Mouse (Mus musculus): Measurements from ENCODE around the gene Rab20. TPM values are rescaled to one million over a fixed set of nuclear protein-coding genes. Genes with fewer than 3 reads are reported as not detected.
A peak's percentile ranks its signal among the peaks of the same experiment; 100 is the strongest.

Rab20 gene
- total RNA-seq (2021) (10 to 100 TPM; 17.8 to 27.4 TPM), polyA plus RNA-seq (2012; rRNA removed) (40.9 and 46.8 TPM in 2 replicates)
- long read RNA-seq, transcript Rab20-201 (2 exons, 1,392 nt) = major isoform, 27 of 29 reads
- long read RNA-seq, partial matches to known transcripts = 0 of 29 reads
- long read RNA-seq, other reads (novel, unspliced or antisense) = 2 of 29 reads

DNA sequence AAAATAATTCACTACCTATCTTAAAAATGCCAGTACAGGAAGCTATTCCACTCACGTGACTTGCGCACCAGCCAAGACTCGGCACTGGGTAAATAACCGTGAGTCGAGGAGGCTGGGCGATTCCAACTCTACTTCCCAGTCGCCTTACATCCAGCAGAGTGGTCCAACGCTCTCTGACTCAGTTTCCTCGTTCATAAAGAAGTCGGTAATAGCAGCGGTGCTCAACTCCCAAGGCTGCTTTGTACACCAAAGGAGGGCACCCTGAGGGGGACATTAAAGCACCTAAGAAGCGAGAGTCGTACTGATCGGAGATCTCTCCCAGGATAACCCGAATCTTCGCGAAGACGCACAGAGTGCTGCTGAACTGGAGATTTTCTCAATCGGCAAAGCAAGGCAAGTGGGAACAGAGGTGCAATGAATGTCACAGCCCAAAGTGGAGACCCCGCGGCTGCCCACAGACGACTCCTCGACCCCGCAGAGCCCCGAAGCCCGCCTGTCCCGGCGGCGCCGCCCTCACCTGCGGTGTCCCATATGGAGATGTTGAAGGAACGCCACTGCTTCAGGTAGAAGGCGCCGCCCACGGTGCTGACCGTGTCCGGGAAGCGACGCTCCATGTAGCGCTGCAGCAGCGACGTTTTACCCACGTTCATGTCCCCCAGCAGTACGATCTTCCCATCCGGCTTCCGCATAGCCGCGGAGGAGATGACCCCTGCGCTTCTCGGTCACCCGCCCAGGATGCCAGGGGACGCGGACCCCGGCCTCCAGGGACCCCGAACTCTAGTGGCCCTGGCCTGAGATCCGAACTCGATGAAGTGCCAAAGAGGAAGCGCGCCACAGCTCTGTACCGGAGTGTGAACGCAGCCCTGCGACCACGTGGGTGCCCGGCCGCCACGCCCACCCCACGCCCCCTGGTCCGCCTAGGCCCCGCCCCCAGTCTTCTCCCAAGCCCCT is at the start of gene Rab20:
TSS of gene Rab20 (minus strand) at position 900 of the 951 bp plus-strand sequence.
- Histone ChIP-seq H3K4me1 (ENCODE audit: control insufficient read depth, insufficient read depth, low read length) (peaks cover 9% of the 10 kb centered on the region; the same call in 1 of the 2 replicates), H3K36me3 (ENCODE audit: control insufficient read depth, insufficient read depth, low read length) (no peaks in the 10 kb centered on the region), H3K4me3 (peak within 1 kb of the TSS; percentile 68), H3K9ac (ENCODE audit: low read depth, low read length) (peak within 1 kb of the TSS; percentile 88), H3K27me3 (ENCODE audit: control insufficient read depth, insufficient read depth, low read length) (no peaks in the 10 kb centered on the region), H3K79me2 (replicated peaks; ENCODE audit: control insufficient read depth, insufficient read depth, low read length) (no peaks in the 10 kb centered on the region), H3K27ac (peak within 1 kb of the TSS; percentile 96)
- no peak for TF ChIP-seq CTCF (IDR thresholded peaks at IDR 0.05)
- peak; percentile 63; the same call in 1 of the 2 replicates for TF ChIP-seq EP300 (IDR thresholded peaks at IDR 0.05; ENCODE audit: insufficient read depth, low read depth, low read length)
- peak; percentile 86 for TF ChIP-seq POLR2A (IDR thresholded peaks at IDR 0.05; ENCODE audit: insufficient read depth, low read depth, low read length)
- WGBS = under 1% methylated on average over 69 of the region's 69 CpGs
- intact Hi-C loops (cut with DNase I) = no loop called here
- peak; percentile 82 to 84 for DNase-seq

DNA sequence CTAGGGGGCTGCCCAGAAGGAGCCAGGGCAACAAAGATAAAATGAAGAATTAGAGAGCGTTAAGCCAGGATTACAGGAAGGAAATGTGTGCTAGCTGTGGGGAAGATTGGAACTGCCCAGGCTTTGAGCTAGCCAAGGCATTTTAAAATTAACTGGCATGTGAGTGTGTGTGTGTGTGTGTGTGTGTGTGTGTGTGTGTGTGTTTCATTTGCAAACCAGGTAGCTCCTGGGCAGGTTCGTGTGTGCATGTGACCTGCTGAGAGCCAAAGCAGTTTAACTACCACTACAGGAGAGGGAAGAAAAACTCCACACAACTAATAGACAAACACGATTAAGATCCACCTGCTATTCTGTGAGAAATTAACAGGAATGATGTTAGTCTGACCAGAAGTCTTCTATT is 44.8 kb upstream of the Rab20 start:
- no peak overlapping the region for H3K27ac ChIP-seq
- intact Hi-C loops (cut with DNase I) = no loop called here
- H3K27me3 ChIP-seq (ENCODE audit: control insufficient read depth, insufficient read depth, low read length) = no peaks in the 10 kb centered on the region
- no peak overlapping the region for H3K9ac ChIP-seq (ENCODE audit: low read depth, low read length)
- no peaks in the 10 kb centered on the region for H3K36me3 ChIP-seq (ENCODE audit: control insufficient read depth, insufficient read depth, low read length)
- no peaks in the 10 kb centered on the region for H3K79me2 ChIP-seq (replicated peaks; ENCODE audit: control insufficient read depth, insufficient read depth, low read length)
- no peak for DNase-seq
- H3K4me1 ChIP-seq (ENCODE audit: control insufficient read depth, insufficient read depth, low read length) = no peaks in the 10 kb centered on the region
- WGBS = 71% methylated on average over 3 of the region's 3 CpGs
- no peak overlapping the region for H3K4me3 ChIP-seq
- TF ChIP-seq EP300 (IDR thresholded peaks at IDR 0.05; ENCODE audit: insufficient read depth, low read depth, low read length) = no peak
- no peak for TF ChIP-seq CTCF (IDR thresholded peaks at IDR 0.05)
- TF ChIP-seq POLR2A (IDR thresholded peaks at IDR 0.05; ENCODE audit: insufficient read depth, low read depth, low read length) = no peak

DNA sequence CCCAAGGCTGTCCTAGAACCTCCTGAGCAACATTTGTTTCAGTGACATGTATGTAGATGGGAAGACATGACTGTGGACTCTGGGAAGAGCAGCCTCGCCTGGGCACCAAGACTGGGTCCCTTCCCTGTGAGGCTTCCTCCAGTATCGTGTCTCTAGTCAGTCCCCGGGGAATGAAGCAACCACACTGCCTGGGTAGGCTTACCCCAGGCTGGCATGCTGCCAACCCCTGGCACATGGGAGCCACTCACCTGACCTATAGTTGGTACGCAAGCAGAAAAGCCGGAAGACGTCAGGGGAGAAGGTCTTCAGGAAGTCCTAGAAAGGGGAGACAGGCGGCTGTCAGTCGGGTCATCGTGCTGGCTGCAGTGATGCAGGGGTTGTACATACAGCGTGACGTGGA is 40.2 kb upstream of the Rab20 start:
- Histone ChIP-seq H3K79me2 (replicated peaks; ENCODE audit: control insufficient read depth, insufficient read depth, low read length) (no peaks in the 10 kb centered on the region), H3K4me1 (ENCODE audit: control insufficient read depth, insufficient read depth, low read length) (peaks cover 2% of the 10 kb centered on the region), H3K27me3 (ENCODE audit: control insufficient read depth, insufficient read depth, low read length) (no peaks in the 10 kb centered on the region), H3K27ac (no peak overlapping the region), H3K9ac (ENCODE audit: low read depth, low read length) (no peak overlapping the region), H3K36me3 (ENCODE audit: control insufficient read depth, insufficient read depth, low read length) (no peaks in the 10 kb centered on the region), H3K4me3 (no peak overlapping the region)
- intact Hi-C loops (cut with DNase I) = no loop called here
- WGBS = 80% methylated on average over 11 of the region's 11 CpGs
- no peak for TF ChIP-seq CTCF (IDR thresholded peaks at IDR 0.05)
- no peak for TF ChIP-seq POLR2A (IDR thresholded peaks at IDR 0.05; ENCODE audit: insufficient read depth, low read depth, low read length)
- TF ChIP-seq EP300 (IDR thresholded peaks at IDR 0.05; ENCODE audit: insufficient read depth, low read depth, low read length) = no peak
- DNase-seq = no peak

DNA sequence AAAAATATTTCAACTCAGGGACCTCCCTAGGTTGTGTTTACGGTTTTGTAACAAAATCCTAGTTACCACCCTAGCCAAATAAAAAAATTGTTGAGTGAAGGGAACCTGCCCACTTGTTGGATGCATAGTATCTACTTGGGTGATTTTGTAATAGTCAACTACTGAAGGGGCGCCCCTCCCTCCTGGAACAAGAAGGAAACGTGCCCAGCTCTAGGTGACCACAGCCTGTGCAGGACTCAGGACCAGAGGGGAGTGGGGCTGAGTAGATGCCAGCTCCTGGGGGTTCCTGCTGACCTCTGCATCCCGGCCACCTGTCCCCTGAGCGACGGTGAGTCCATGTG is 39.5 kb upstream of the Rab20 start:
- Histone ChIP-seq H3K79me2 (replicated peaks; ENCODE audit: control insufficient read depth, insufficient read depth, low read length) (no peaks in the 10 kb centered on the region), H3K9ac (ENCODE audit: low read depth, low read length) (no peak overlapping the region), H3K4me1 (ENCODE audit: control insufficient read depth, insufficient read depth, low read length) (peaks cover 2% of the 10 kb centered on the region), H3K27ac (no peak overlapping the region), H3K36me3 (ENCODE audit: control insufficient read depth, insufficient read depth, low read length) (no peaks in the 10 kb centered on the region), H3K27me3 (ENCODE audit: control insufficient read depth, insufficient read depth, low read length) (no peaks in the 10 kb centered on the region), H3K4me3 (no peak overlapping the region)
- intact Hi-C loops (cut with DNase I) = no loop called here
- 88% methylated on average over 6 of the region's 6 CpGs for WGBS
- peak in 1 of 2 experiments; percentile 11 for DNase-seq
- TF ChIP-seq CTCF (IDR thresholded peaks at IDR 0.05) = no peak
- TF ChIP-seq POLR2A (IDR thresholded peaks at IDR 0.05; ENCODE audit: insufficient read depth, low read depth, low read length) = no peak
- no peak for TF ChIP-seq EP300 (IDR thresholded peaks at IDR 0.05; ENCODE audit: insufficient read depth, low read depth, low read length)

DNA sequence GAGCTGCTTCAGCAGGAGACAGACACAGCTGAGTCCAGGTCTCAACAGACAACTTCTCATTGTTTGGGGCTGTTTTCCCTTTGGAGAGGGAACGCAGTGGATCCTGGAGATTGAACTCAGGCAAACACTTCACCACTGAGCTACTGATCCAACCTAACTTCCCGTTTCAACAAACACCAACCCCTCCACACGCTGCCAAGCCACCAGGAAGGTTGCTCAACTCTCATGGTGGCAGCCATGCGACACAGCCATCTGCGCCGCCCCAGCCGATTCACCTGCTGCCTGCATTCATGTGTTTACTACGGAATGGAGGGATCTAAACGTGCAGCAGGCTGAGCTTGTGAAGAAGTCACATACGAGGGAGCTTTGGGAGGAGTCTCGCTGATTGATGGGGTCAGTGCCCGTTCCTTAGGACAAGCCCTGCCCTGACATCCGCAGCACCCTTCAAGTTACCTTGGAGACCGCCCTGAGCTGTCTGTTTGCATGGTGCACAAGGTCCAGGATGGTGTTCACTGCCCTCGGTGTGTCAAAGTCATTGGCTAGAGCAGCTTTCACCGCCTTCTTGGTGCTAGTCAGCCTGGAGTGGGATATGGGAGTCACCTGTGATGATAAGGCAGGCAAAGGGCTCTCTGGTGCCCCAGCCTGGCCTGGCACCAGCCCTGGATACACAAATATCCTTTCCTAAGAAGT is 39.0 kb upstream of the Rab20 start:
- Histone ChIP-seq H3K79me2 (replicated peaks; ENCODE audit: control insufficient read depth, insufficient read depth, low read length) (no peaks in the 10 kb centered on the region), H3K4me1 (ENCODE audit: control insufficient read depth, insufficient read depth, low read length) (peaks cover 2% of the 10 kb centered on the region), H3K27ac (no peak overlapping the region), H3K4me3 (no peak overlapping the region), H3K9ac (ENCODE audit: low read depth, low read length) (no peak overlapping the region), H3K27me3 (ENCODE audit: control insufficient read depth, insufficient read depth, low read length) (no peaks in the 10 kb centered on the region), H3K36me3 (ENCODE audit: control insufficient read depth, insufficient read depth, low read length) (no peaks in the 10 kb centered on the region)
- 83% methylated on average over 16 of the region's 16 CpGs for WGBS
- intact Hi-C loops (cut with DNase I) = no loop called here
- DNase-seq = no peak
- TF ChIP-seq EP300 (IDR thresholded peaks at IDR 0.05; ENCODE audit: insufficient read depth, low read depth, low read length) = no peak
- no peak for TF ChIP-seq POLR2A (IDR thresholded peaks at IDR 0.05; ENCODE audit: insufficient read depth, low read depth, low read length)
- TF ChIP-seq CTCF (IDR thresholded peaks at IDR 0.05) = no peak
